Mouse (Mus musculus): ENCODE measurements around the gene Susd5. TPM values are rescaled to one million over a fixed set of nuclear protein-coding genes. Genes with fewer than 3 reads are reported as not detected.

Susd5 gene
- polyA plus RNA-seq, 1 experiment from 2014 or later, result 0.17 TPM

- Histone ChIP-seq H3K9me3 (no peaks in the 10 kb centered on the region), H3K9ac (peak overlapping the region; percentile 79), H3K27me3 (replicated peaks) (peaks cover 7% of the 10 kb centered on the region), H3K36me3 (no peaks in the 10 kb centered on the region), H3K4me1 (peaks cover 12% of the 10 kb centered on the region), H3K4me2 (peak overlapping the region; percentile 88), H3K27ac (replicated peaks) (no peak overlapping the region), H3K4me3 (peak overlapping the region; percentile 67)
- WGBS, result under 1% methylated on average over 52 of the region's 52 CpGs
- ATAC-seq (ENCODE audit: extremely low read depth, insufficient number of reproducible peaks, low FRiP score, low TSS enrichment), result peak; percentile 86
Measured at GRCm38 (mm10) chr9:114026261-114026934, 30.5 kb upstream of the Susd5 start.

- Histone ChIP-seq H3K4me1 (no peaks in the 10 kb centered on the region), H3K27ac (replicated peaks) (no peak overlapping the region), H3K9me3 (no peaks in the 10 kb centered on the region), H3K27me3 (replicated peaks) (0 out of 2 replicates have a peak, but pooled peaks cover 2% of the 10 kb centered on the region), H3K4me2 (no peak overlapping the region), H3K4me3 (no peak overlapping the region), H3K36me3 (no peaks in the 10 kb centered on the region), H3K9ac (no peak overlapping the region)
- no peak for ATAC-seq (ENCODE audit: extremely low read depth, insufficient number of reproducible peaks, low FRiP score, low TSS enrichment)
- WGBS, result 57% methylated on average over 4 of the region's 4 CpGs
Measured at GRCm38 (mm10) chr9:114040945-114041344, 16.0 kb upstream of the Susd5 start.

- 54% methylated on average over 6 of the region's 6 CpGs for WGBS
- no peak overlapping the region for H3K4me3 ChIP-seq
- 0 out of 2 replicates have a peak, but pooled peaks cover 2% of the 10 kb centered on the region for H3K27me3 ChIP-seq (replicated peaks)
- no peaks in the 10 kb centered on the region for H3K36me3 ChIP-seq
- H3K9ac ChIP-seq, result no peak overlapping the region
- H3K27ac ChIP-seq (replicated peaks), result no peak overlapping the region
- ATAC-seq (ENCODE audit: extremely low read depth, insufficient number of reproducible peaks, low FRiP score, low TSS enrichment), result no peak
- H3K4me2 ChIP-seq, result no peak overlapping the region
- H3K4me1 ChIP-seq, result no peaks in the 10 kb centered on the region
- H3K9me3 ChIP-seq, result no peaks in the 10 kb centered on the region
Measured at GRCm38 (mm10) chr9:114042490-114042889, 14.4 kb upstream of the Susd5 start.

- WGBS, result 48% methylated on average over 3 of the region's 3 CpGs
- Histone ChIP-seq H3K4me3 (no peak overlapping the region), H3K27me3 (replicated peaks) (0 out of 2 replicates have a peak, but pooled peaks cover 2% of the 10 kb centered on the region)
Measured at GRCm38 (mm10) chr9:114044446-114044845, 12.5 kb upstream of the Susd5 start.

GRCm38 (mm10) chr9:114046028-114046427, 10.9 kb upstream of the Susd5 start, which contains the start of gene Fbxl2:
TSS of gene Fbxl2 (minus strand) at chr9:114046191.
- WGBS, result 76% methylated on average over 10 of the region's 10 CpGs
- no peak for ATAC-seq (ENCODE audit: extremely low read depth, insufficient number of reproducible peaks, low FRiP score, low TSS enrichment)

More at GRCm38 (mm10) chr9:114044446-114044845, 12.5 kb upstream of the Susd5 start:
- ATAC-seq (ENCODE audit: extremely low read depth, insufficient number of reproducible peaks, low FRiP score, low TSS enrichment), result no peak
- Histone ChIP-seq H3K4me1 (no peaks in the 10 kb centered on the region), H3K36me3 (no peaks in the 10 kb centered on the region), H3K4me2 (no peak overlapping the region), H3K27ac (replicated peaks) (no peak overlapping the region), H3K9me3 (no peaks in the 10 kb centered on the region), H3K9ac (no peak overlapping the region)

GRCm38 (mm10) chr9:114046676-114047075, 10.3 kb upstream of the Susd5 start:
- no peak for ATAC-seq (ENCODE audit: extremely low read depth, insufficient number of reproducible peaks, low FRiP score, low TSS enrichment)
- Histone ChIP-seq H3K27ac (replicated peaks) (no peak overlapping the region), H3K27me3 (replicated peaks) (0 out of 2 replicates have a peak, but pooled peaks cover 2% of the 10 kb centered on the region), H3K9ac (no peak overlapping the region), H3K9me3 (0 out of 2 replicates have a peak, but pooled peaks cover 3% of the 10 kb centered on the region), H3K36me3 (no peaks in the 10 kb centered on the region), H3K4me1 (no peaks in the 10 kb centered on the region), H3K4me3 (no peak overlapping the region), H3K4me2 (no peak overlapping the region)
- 80% methylated on average over 7 of the region's 7 CpGs for whole genome bisulfite sequencing

More at GRCm38 (mm10) chr9:114046028-114046427, 10.9 kb upstream of the Susd5 start, which contains the start of gene Fbxl2:
- Histone ChIP-seq H3K27ac (replicated peaks) (no peak within 1 kb of the TSS), H3K4me3 (no peak within 1 kb of the TSS), H3K9ac (no peak within 1 kb of the TSS), H3K4me1 (no peaks in the 10 kb centered on the region), H3K36me3 (no peaks in the 10 kb centered on the region), H3K4me2 (no peak within 1 kb of the TSS), H3K9me3 (0 out of 2 replicates have a peak, but pooled peaks cover 3% of the 10 kb centered on the region), H3K27me3 (replicated peaks) (0 out of 2 replicates have a peak, but pooled peaks cover 2% of the 10 kb centered on the region)

GRCm38 (mm10) chr9:114050106-114050505, 6.8 kb upstream of the Susd5 start:
- no peaks in the 10 kb centered on the region for H3K4me1 ChIP-seq
- H3K4me2 ChIP-seq, result no peak overlapping the region
- H3K36me3 ChIP-seq, result no peaks in the 10 kb centered on the region
- H3K4me3 ChIP-seq, result no peak overlapping the region
- no peak overlapping the region for H3K27ac ChIP-seq (replicated peaks)
- peaks cover 2% of the 10 kb centered on the region for H3K27me3 ChIP-seq (replicated peaks)
- ATAC-seq (ENCODE audit: extremely low read depth, insufficient number of reproducible peaks, low FRiP score, low TSS enrichment), result no peak
- 0 out of 2 replicates have a peak, but pooled peaks cover 3% of the 10 kb centered on the region for H3K9me3 ChIP-seq
- H3K9ac ChIP-seq, result no peak overlapping the region
- 77% methylated on average over 7 of the region's 7 CpGs for WGBS

- Histone ChIP-seq H3K9me3 (0 out of 2 replicates have a peak, but pooled peaks cover 3% of the 10 kb centered on the region), H3K4me2 (no peak overlapping the region), H3K27ac (replicated peaks) (no peak overlapping the region), H3K4me3 (no peak overlapping the region), H3K9ac (no peak overlapping the region), H3K4me1 (no peaks in the 10 kb centered on the region), H3K36me3 (no peaks in the 10 kb centered on the region), H3K27me3 (replicated peaks) (peaks cover 9% of the 10 kb centered on the region)
- no peak for ATAC-seq (ENCODE audit: extremely low read depth, insufficient number of reproducible peaks, low FRiP score, low TSS enrichment)
- WGBS, result 76% methylated on average over 16 of the region's 16 CpGs
Measured at GRCm38 (mm10) chr9:114050778-114051177, 6.2 kb upstream of the Susd5 start.

- H3K9me3 ChIP-seq, result 0 out of 2 replicates have a peak, but pooled peaks cover 3% of the 10 kb centered on the region
- no peak overlapping the region for H3K4me2 ChIP-seq
- ATAC-seq (ENCODE audit: extremely low read depth, insufficient number of reproducible peaks, low FRiP score, low TSS enrichment), result no peak
- no peak overlapping the region for H3K27ac ChIP-seq (replicated peaks)
- no peak overlapping the region for H3K9ac ChIP-seq
- H3K27me3 ChIP-seq (replicated peaks), result peaks cover 21% of the 10 kb centered on the region
- 69% methylated on average over 4 of the region's 4 CpGs for WGBS
- no peak overlapping the region for H3K4me3 ChIP-seq
- H3K4me1 ChIP-seq, result peaks cover 2% of the 10 kb centered on the region; the same call in 1 of the 2 replicates
- H3K36me3 ChIP-seq, result no peaks in the 10 kb centered on the region
Measured at GRCm38 (mm10) chr9:114052031-114052430, 4.9 kb upstream of the Susd5 start.

GRCm38 (mm10) chr9:114052866-114053265, 4.1 kb upstream of the Susd5 start:
- ATAC-seq (ENCODE audit: extremely low read depth, insufficient number of reproducible peaks, low FRiP score, low TSS enrichment), result no peak
- H3K4me3 ChIP-seq, result no peak overlapping the region

GRCm38 (mm10) chr9:114068494-114069053, 11.6 kb downstream of the Susd5 start:
- Histone ChIP-seq H3K27ac (replicated peaks) (no peak overlapping the region), H3K9ac (no peak overlapping the region), H3K27me3 (replicated peaks) (no peaks in the 10 kb centered on the region), H3K4me1 (no peaks in the 10 kb centered on the region), H3K36me3 (no peaks in the 10 kb centered on the region), H3K9me3 (no peaks in the 10 kb centered on the region), H3K4me3 (no peak overlapping the region), H3K4me2 (no peak overlapping the region)
- ATAC-seq (ENCODE audit: extremely low read depth, insufficient number of reproducible peaks, low FRiP score, low TSS enrichment), result no peak
- WGBS, result 53% methylated on average over 12 of the region's 12 CpGs

More at GRCm38 (mm10) chr9:114052866-114053265, 4.1 kb upstream of the Susd5 start:
- Histone ChIP-seq H3K36me3 (no peaks in the 10 kb centered on the region), H3K27ac (replicated peaks) (no peak overlapping the region), H3K9me3 (0 out of 2 replicates have a peak, but pooled peaks cover 3% of the 10 kb centered on the region), H3K4me2 (peak overlapping the region; percentile 22; the same call in 1 of the 2 replicates), H3K27me3 (replicated peaks) (peaks cover 30% of the 10 kb centered on the region), H3K4me1 (peaks cover 5% of the 10 kb centered on the region; the same call in 1 of the 2 replicates), H3K9ac (no peak overlapping the region)
- whole genome bisulfite sequencing, result 71% methylated on average over 6 of the region's 6 CpGs
